Mouse (Mus musculus) adipocyte (in vitro differentiated cells): ENCODE measurements around the gene Oip5.
A peak's percentile ranks its signal among the peaks of the same experiment; 100 is the strongest.

ENCODE experiments used
- DNase-seq: peaks from one replicate; pipeline ENCODE4 v3.0.0-alpha.2; 2016; ENCODE audit warnings: low spot score

Oip5 gene

DNA sequence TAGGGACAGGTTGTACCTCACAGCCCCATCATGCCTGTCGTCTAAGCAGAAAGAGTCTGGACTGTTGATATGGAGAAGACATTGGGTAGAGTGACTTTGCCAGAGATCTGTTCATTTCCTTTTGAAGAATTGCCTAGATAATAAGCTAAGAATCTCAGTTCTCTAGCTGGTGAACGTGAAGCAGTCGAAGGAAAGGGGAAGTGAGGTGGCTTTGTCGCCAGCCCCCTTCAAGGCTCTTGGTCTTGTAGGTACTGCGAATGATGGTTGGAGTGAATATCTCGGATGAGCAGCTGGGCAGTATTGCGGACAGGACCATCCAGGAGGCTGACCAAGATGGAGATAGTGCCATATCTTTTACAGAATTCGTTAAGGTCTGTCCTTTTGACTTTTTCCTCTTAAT is 34.0 kb downstream of the Oip5 start:
- no peak for DNase-seq

DNA sequence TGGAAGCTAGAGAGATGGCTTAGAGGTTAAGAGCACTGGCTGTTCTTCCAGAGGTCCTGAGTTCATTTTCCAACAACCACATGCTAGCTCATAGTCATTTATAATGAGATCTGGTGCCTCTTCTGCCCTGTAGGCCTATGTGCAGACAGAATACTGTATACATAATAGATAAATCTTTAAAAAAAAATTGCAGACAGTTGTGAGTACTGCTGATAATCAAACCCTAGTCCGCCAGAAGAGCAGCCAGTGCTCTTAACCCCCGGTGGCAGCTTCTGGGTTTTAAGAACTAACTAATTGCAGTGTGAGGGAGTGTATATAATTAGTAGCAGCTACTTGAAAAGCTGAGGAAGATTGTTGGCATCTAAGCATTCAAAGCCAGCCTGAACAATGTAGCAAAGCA is 34.8 kb downstream of the Oip5 start:
- no peak for DNase-seq

DNA sequence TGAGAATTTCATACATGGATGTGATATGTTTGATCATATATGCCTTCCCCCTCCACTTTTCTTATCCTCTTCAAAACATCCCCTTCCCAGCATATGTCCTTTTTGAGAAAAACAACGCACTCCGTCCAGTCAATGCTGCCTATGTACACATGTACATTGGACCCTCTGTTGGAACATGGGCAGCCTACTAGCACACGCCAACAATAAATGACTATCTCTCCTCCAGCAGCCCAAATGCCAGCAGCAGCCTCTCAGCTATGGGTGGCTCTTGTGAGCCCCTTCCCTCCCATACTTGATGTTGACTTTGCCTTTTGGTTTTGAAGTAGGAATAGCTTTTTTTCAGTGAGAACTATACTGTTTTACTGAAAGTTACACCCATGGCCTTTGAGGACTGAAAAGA is 36.7 kb downstream of the Oip5 start:
- no peak for DNase-seq

DNA sequence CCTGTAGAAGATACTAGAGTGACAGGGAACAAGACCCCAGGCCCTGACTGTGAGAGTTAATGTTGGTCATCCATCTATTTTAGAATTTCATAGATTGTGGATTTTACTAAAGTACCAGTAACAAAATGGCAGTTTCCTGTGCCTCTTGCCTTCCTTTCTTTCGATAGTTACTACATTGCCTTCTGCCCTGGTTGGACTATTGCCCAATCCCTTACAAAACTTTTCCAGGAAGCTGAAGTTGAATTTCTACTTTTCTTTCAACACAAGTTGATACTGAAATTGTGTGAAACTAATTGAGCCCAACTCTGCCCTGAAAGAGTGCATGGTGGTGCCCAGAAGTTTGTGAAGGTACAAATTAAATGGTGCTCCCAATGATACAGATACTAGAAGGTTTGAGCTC is 45.8 kb downstream of the Oip5 start:
- DNase-seq = peak; percentile 96

DNA sequence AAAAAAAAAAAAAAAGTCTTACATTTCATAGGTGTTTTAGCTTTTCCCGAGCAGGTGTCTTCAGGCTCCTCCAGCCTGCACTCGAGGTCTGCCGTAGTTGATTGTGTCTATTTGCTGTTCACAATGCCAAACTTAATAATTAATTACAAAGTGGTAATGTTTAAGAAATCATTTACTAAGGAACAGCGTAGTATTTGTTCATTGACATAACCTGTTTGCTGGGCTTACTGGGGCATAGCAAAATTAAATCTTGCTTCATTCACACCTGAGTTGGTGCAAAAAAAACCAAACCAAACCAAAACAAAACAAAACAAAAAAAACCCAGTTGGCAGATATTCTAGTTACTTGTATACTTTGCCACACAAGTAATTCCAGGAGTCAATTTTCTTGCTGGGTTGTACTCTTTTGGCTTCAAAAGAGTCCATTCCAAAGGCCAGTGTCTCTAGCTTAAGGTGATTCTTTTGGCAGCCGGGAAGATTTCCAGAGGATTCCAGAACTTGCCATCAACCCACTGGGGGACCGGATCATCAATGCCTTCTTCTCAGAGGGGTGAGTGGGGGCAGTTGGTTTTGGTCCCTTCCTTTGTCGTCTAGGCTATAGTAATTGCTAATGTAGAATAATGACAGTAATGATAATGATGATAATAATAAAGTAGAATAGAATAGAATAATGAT is 52.0 kb downstream of the Oip5 start:
- DNase-seq = no peak

DNA sequence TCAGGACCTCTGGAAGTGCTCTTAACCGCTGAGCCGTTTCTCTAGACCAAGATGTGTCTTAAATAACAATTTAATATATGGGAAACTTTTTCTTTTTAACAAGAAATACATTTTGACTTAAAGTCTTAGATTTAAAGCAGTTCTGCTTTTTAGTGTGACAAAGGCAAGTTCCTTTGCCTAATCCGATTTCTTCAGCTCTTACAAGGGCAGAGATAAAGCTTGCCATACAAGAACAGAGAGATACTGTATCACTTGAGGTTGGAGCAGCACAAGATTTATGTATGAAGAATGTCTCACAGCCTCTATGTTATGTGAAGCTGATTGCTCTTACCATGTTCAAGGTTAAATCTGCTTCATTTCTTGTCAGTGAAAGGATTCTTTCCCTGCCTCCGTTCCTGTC is 53.0 kb downstream of the Oip5 start:
- no peak for DNase-seq

DNA sequence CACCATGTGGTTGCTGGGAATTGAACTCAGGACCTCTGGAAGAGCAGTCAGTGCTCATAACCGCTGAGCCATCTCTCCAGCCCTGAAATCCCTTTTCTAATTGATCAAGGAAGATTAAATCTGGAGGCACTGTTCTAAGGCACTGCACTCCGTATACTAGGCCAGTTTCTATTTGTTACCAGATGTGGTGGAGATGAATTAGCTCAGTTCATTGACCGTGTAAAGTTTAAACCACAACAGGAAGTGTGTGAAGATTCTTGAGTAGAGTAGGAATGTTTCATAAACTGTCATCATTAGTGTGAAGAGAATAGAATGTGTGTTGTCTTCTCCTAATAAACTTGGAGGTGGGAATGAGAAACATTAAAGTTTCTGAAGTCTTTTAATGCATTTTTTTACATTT is 56.5 kb downstream of the Oip5 start:
- no peak for DNase-seq
